Comparison of ENCODE assay signal across 18 mouse cellular contexts in genomic region chr1:36379582-36379981, GRCm38 (mm10). TPM values are rescaled to one million over a fixed set of nuclear protein-coding genes. Genes with fewer than 3 reads are reported as not detected.
A peak's percentile ranks its signal among the peaks of the same experiment; 100 is the strongest.
DNase-seq lines count a peak whose midpoint lies in the region; ATAC-seq and TF ChIP-seq lines count a peak whose summit lies in the region.
"Had no signal": no experiment of that assay in that cellular context is flagged by ENCODE, and none has a peak within 500 bp of the region (broad histone marks: within the 10 kb centered on the region; RNA-seq: fewer than 3 reads in every experiment).

No protein-coding gene starts in this region.

- no peak overlapping the region for H3K27ac ChIP-seq in hindbrain, postnatal 0 days
- no peak overlapping the region for H3K27ac ChIP-seq in hindbrain, embryonic 11.5 days (ENCODE audit: low read depth, low read length)
- no peak overlapping the region for H3K27ac ChIP-seq in liver, embryonic 14.5 days
- no peak overlapping the region for H3K27ac ChIP-seq in liver, embryonic 11.5 days (ENCODE audit: low read depth, low read length)
- H3K27ac ChIP-seq: gastrocnemius, adult 2 months; limb, embryonic 15.5 days had no signal

- peak; percentile 68 for DNase-seq in hindbrain, postnatal 0 days (ENCODE audit: low spot score)
- no peak for DNase-seq in hindbrain, embryonic 11.5 days (ENCODE audit: low spot score)
- no peak for DNase-seq in liver, embryonic 14.5 days (ENCODE audit: low read depth in 3 of 3, low spot score in 3 of 3)
- DNase-seq in liver, embryonic 11.5 days (ENCODE audit: low spot score), result no peak
- DNase-seq in A20 (ENCODE audit: low read depth, low spot score), result peak; percentile 12
- DNase-seq in brain, adult 2 months (ENCODE audit: low read depth, low spot score), result peak; percentile 60
- DNase-seq in testis, postnatal 10 days (ENCODE audit: low spot score), result no peak
- DNase-seq: gastrocnemius, adult 2 months; heart, adult 11 months; midbrain, embryonic 14.5 days; thymus, postnatal 4 days had no signal

- no peak overlapping the region for H3K9ac ChIP-seq in hindbrain, postnatal 0 days (replicated peaks; ENCODE audit: low read length)
- H3K9ac ChIP-seq in hindbrain, embryonic 11.5 days (ENCODE audit: low read depth, low read length), result no peak overlapping the region
- H3K9ac ChIP-seq in liver, embryonic 14.5 days (replicated peaks), result no peak overlapping the region
- H3K9ac ChIP-seq in liver, embryonic 11.5 days (ENCODE audit: low read depth, low read length), result no peak overlapping the region
- H3K9ac ChIP-seq: limb, embryonic 15.5 days had no signal

- no peak for TF ChIP-seq EP300 in liver, embryonic 14.5 days (IDR thresholded peaks at IDR 0.05; ENCODE audit: low read depth)

- WGBS in hindbrain, postnatal 0 days, result 58% methylated on average over 4 of the region's 4 CpGs
- 80% methylated on average over 4 of the region's 4 CpGs for WGBS in hindbrain, embryonic 11.5 days
- 48% methylated on average over 4 of the region's 4 CpGs for WGBS in liver, embryonic 14.5 days (ENCODE audit: insufficient replicate concordance)
- WGBS in liver, embryonic 11.5 days, result 66% methylated on average over 4 of the region's 4 CpGs

- no peaks in the 10 kb centered on the region for H3K36me3 ChIP-seq in hindbrain, postnatal 0 days (ENCODE audit: insufficient read depth, low read length)
- H3K36me3 ChIP-seq in hindbrain, embryonic 11.5 days (ENCODE audit: control insufficient read depth, insufficient read depth, low read length), result no peaks in the 10 kb centered on the region
- H3K36me3 ChIP-seq in liver, embryonic 14.5 days (replicated peaks; ENCODE audit: control insufficient read depth, insufficient read depth, low read depth), result no peaks in the 10 kb centered on the region
- no peaks in the 10 kb centered on the region for H3K36me3 ChIP-seq in liver, embryonic 11.5 days (ENCODE audit: control insufficient read depth, insufficient read depth, low read length)
- H3K36me3 ChIP-seq: G1E; limb, embryonic 15.5 days had no signal

- no peaks in the 10 kb centered on the region for H3K27me3 ChIP-seq in hindbrain, postnatal 0 days (ENCODE audit: insufficient read depth, low read length)
- H3K27me3 ChIP-seq in hindbrain, embryonic 11.5 days (ENCODE audit: control insufficient read depth, insufficient read depth, low read length), result no peaks in the 10 kb centered on the region
- no peaks in the 10 kb centered on the region for H3K27me3 ChIP-seq in liver, embryonic 14.5 days (ENCODE audit: control insufficient read depth, insufficient read depth, low read length)
- 0 out of 2 replicates have a peak, but pooled peaks cover 1% of the 10 kb centered on the region for H3K27me3 ChIP-seq in liver, embryonic 11.5 days (replicated peaks; ENCODE audit: control insufficient read depth, insufficient read depth, low read length)
- H3K27me3 ChIP-seq: limb, embryonic 15.5 days had no signal

- H3K4me2 ChIP-seq in hindbrain, postnatal 0 days (ENCODE audit: low read depth, low read length), result no peak overlapping the region
- H3K4me2 ChIP-seq in hindbrain, embryonic 11.5 days (replicated peaks; ENCODE audit: low read depth, low read length), result no peak overlapping the region
- H3K4me2 ChIP-seq in liver, embryonic 14.5 days (ENCODE audit: low read depth), result no peak overlapping the region
- no peak overlapping the region for H3K4me2 ChIP-seq in liver, embryonic 11.5 days
- H3K4me2 ChIP-seq: limb, embryonic 15.5 days had no signal

- no peaks in the 10 kb centered on the region for H3K9me3 ChIP-seq in hindbrain, postnatal 0 days (ENCODE audit: low read length)
- H3K9me3 ChIP-seq in hindbrain, embryonic 11.5 days (ENCODE audit: control insufficient read depth, low read length), result no peaks in the 10 kb centered on the region
- no peaks in the 10 kb centered on the region for H3K9me3 ChIP-seq in liver, embryonic 14.5 days (ENCODE audit: control insufficient read depth, low read length)
- H3K9me3 ChIP-seq in liver, embryonic 11.5 days (ENCODE audit: control insufficient read depth, low read length), result no peaks in the 10 kb centered on the region
- H3K9me3 ChIP-seq: G1E; limb, embryonic 15.5 days had no signal

- ATAC-seq in hindbrain, postnatal 0 days, result peak; percentile 90
- no peak for ATAC-seq in hindbrain, embryonic 11.5 days (ENCODE audit: low FRiP score)
- ATAC-seq in liver, embryonic 14.5 days (ENCODE audit: insufficient read depth), result no peak
- no peak for ATAC-seq in liver, embryonic 11.5 days (replicated peaks; ENCODE audit: low FRiP score)

- H3K4me3 ChIP-seq in hindbrain, postnatal 0 days (ENCODE audit: low read length), result no peak overlapping the region
- no peak overlapping the region for H3K4me3 ChIP-seq in hindbrain, embryonic 11.5 days (ENCODE audit: low read depth, low read length)
- H3K4me3 ChIP-seq in liver, embryonic 14.5 days (ENCODE audit: insufficient read depth in 1 of 2, low read depth in 2 of 2, low read length in 2 of 2), result no peak overlapping the region
- no peak overlapping the region for H3K4me3 ChIP-seq in liver, embryonic 11.5 days (ENCODE audit: low read depth, low read length)
- H3K4me3 ChIP-seq: erythroblast, embryonic 14.5 days; gastrocnemius, adult 2 months; limb, embryonic 15.5 days had no signal

- H3K4me1 ChIP-seq in hindbrain, postnatal 0 days (ENCODE audit: insufficient read depth, low read length), result no peaks in the 10 kb centered on the region
- no peaks in the 10 kb centered on the region for H3K4me1 ChIP-seq in hindbrain, embryonic 11.5 days (replicated peaks; ENCODE audit: control insufficient read depth, insufficient read depth, low read length)
- peaks cover 0 to 10% of the 10 kb centered on the region in 2 experiments; a peak in 2 of 4 replicates for H3K4me1 ChIP-seq in liver, embryonic 14.5 days (replicated peaks; ENCODE audit: control insufficient read depth in 2 of 2, insufficient read depth in 2 of 2, low read length in 1 of 2)
- H3K4me1 ChIP-seq in liver, embryonic 11.5 days (replicated peaks; ENCODE audit: control insufficient read depth, insufficient read depth, low read length), result no peaks in the 10 kb centered on the region
- H3K4me1 ChIP-seq: limb, embryonic 15.5 days had no signal

- TF ChIP-seq CTCF in hindbrain, postnatal 0 days (IDR thresholded peaks at IDR 0.05; ENCODE audit: low read depth), result peak; percentile 44
- 0 out of 2 replicates have a peak, but pooled peaks have one; percentile 18 for TF ChIP-seq CTCF in liver, embryonic 14.5 days (IDR thresholded peaks at IDR 0.05; ENCODE audit: low read depth)

RNA-seq across cellular contexts. Expression of gene Fer1l5, which starts 7.5 kb away (rescaled TPM):
- total RNA-seq in hindbrain, postnatal 0 days (2014; rRNA removed), result not detected in 2 replicates
- polyA plus RNA-seq in hindbrain, postnatal 0 days (2015; fragmentation: Nextera tagmentation; extraction: Ambion mirVana), result 0.73 and 1.2 TPM in 2 replicates
- polyA plus RNA-seq in hindbrain, embryonic 11.5 days (2014; fragmentation: Nextera tagmentation; extraction: Ambion mirVana), result 1.1 and 1.2 TPM in 2 replicates
- polyA plus RNA-seq in liver, embryonic 14.5 days (2012; rRNA removed), result 0.02 and 0.03 TPM in 2 replicates
- polyA plus RNA-seq in liver, embryonic 14.5 days (2014; fragmentation: Nextera tagmentation; extraction: Ambion mirVana), result 0.13 and 0.15 TPM in 2 replicates
- 0.51 and 0.71 TPM in 2 replicates for polyA plus RNA-seq in liver, embryonic 11.5 days (2014; fragmentation: Nextera tagmentation; extraction: Ambion mirVana)
- total RNA-seq: G1E; gastrocnemius, adult 2 months; hematopoietic stem cell, adult 5-6 weeks; layer of hippocampus, postnatal 10 days; left cerebral cortex, postnatal 14 days had no signal
- polyA plus RNA-seq: erythroblast, embryonic 14.5 days; G1E; small intestine, adult 2 months had no signal

RNA-seq across cellular contexts. Expression of gene Kansl3, which starts 10.6 kb away (rescaled TPM):
- 60.0 and 60.4 TPM in 2 replicates for total RNA-seq in hindbrain, postnatal 0 days (2014; rRNA removed)
- 29.6 and 31.5 TPM in 2 replicates for polyA plus RNA-seq in hindbrain, postnatal 0 days (2015; fragmentation: Nextera tagmentation; extraction: Ambion mirVana)
- 30.5 and 31.0 TPM in 2 replicates for polyA plus RNA-seq in hindbrain, embryonic 11.5 days (2014; fragmentation: Nextera tagmentation; extraction: Ambion mirVana)
- 9.2 and 10.9 TPM in 2 replicates for polyA plus RNA-seq in liver, embryonic 14.5 days (2012; rRNA removed)
- 7.2 and 8.6 TPM in 2 replicates for polyA plus RNA-seq in liver, embryonic 14.5 days (2014; fragmentation: Nextera tagmentation; extraction: Ambion mirVana)
- 27.9 and 29.2 TPM in 2 replicates for polyA plus RNA-seq in liver, embryonic 11.5 days (2014; fragmentation: Nextera tagmentation; extraction: Ambion mirVana)

Comparison
In these comparisons a context has a peak if more than half of its experiments do, and no peak if none do; other contexts are left out.
1. DNase-seq: peak in hindbrain, postnatal 0 days (single experiment), A20 (single experiment) and brain, adult 2 months (single experiment); none in hindbrain, embryonic 11.5 days (single experiment), liver, embryonic 14.5 days (0 of 3), liver, embryonic 11.5 days (single experiment) and testis, postnatal 10 days (single experiment).